Mouse (Mus musculus) megakaryocyte, embryonic 14.5 days (primary cell): ENCODE results near the gene Hist1h1b. TPM values are rescaled to one million over a fixed set of nuclear protein-coding genes. Genes with fewer than 3 reads are reported as not detected.
"Not testable (repeated sequence)": the region's sequence is repeated elsewhere in the genome, so short reads cannot be mapped to it uniquely, and the experiment has no call there.

Source experiments
- H3K27me3 ChIP-seq: replicated peaks from 2 replicates; pipeline ENCODE3; 2012; ENCODE audit warnings: inconsistent platforms
- H3K36me3 ChIP-seq: replicated peaks from 2 replicates; pipeline ENCODE3; 2012; ENCODE audit warnings: low read length, inconsistent platforms, mixed read lengths
- H3K4me1 ChIP-seq: 2 replicates; pipeline ENCODE4 v1.6.1; 2012; ENCODE audit warnings: inconsistent platforms
- H3K4me3 ChIP-seq: replicated peaks from 2 replicates; pipeline ENCODE3; 2012; ENCODE audit warnings: moderate library complexity, mild to moderate bottlenecking, inconsistent platforms
- H3K9me3 ChIP-seq: 2 replicates; pipeline ENCODE4 v1.6.1; 2012; ENCODE audit warnings: inconsistent platforms
- FLI1 ChIP-seq: IDR thresholded peaks from 2 replicates; pipeline ENCODE4 v1.6.1; 2012; ENCODE audit warnings: low read length, inconsistent platforms, mixed read lengths
- GATA1 ChIP-seq: IDR thresholded peaks from 3 replicates; pipeline ENCODE4 v1.6.1; 2012; ENCODE audit warnings: mixed read lengths, low read length, inconsistent platforms, borderline replicate concordance
- polyA plus RNA-seq: library from polyadenylated mRNA; stranded (reverse); fragments of >175 nt; gene quantifications from 2 replicates; pipeline ENCODE4 v1.2.3, GENCODE M21; 2012; ENCODE audit warnings: low replicate concordance; ENCODE audit not compliant: insufficient read depth

The Hist1h1b gene
- polyA plus RNA-seq = 3.0 TPM in 1 of 2 replicates, not detected in the other

DNA sequence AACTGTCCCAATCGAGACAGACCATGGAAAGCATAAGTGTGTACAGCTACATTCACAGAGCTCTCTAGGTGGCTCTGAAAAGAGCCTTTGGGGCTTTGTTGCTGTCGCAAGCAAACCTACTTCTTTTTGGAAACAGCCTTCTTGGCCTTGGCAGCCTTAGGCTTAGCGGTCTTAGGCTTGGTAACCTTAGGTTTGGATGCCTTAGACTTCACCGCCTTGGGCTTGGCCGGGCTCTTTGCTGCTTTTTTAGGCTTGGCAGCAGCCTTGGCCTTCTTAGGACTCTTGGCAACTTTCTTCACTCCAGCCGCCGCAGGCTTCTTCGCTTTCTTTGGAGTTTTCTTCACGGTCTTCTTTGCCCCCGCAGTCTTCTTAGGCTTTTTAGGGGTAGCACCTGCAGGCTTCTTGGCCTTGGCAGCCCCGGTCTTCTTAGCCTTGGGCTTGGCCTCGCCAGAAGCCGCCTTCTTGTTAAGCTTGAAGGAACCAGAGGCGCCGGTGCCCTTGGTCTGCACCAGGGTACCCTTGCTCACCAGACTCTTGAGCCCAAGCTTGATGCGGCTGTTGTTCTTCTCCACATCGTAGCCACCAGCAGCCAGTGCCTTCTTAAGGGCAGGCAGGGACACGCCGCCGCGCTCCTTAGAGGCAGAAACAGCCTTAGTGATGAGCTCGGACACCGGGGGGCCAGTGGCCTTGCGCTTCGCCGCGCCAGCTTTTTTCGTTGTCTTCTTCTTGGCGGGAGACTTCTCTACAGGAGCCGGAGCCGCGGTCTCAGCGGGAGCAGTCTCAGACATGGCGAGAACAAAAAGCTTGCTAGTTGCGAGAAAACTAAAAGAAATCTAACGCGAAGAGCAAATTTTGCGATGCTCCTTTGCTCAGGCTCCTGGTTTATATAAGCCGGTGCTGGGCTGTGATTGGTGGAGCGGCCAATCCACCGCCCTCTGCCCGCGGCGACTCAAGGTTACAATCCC lies at the start of gene Hist1h1b:
Hist1h1b (minus strand) TSS at position 859 of the 965 bp plus-strand sequence.
- no peaks in the 10 kb centered on the region for H3K27me3 ChIP-seq
- H3K36me3 ChIP-seq = no peaks in the 10 kb centered on the region
- H3K9me3 ChIP-seq = no peaks in the 10 kb centered on the region
- TF ChIP-seq GATA1 (no peak), FLI1 (no peak)
- H3K4me1 ChIP-seq = peaks cover 61% of the 10 kb centered on the region
- peak within 1 kb of the TSS; percentile 92 for H3K4me3 ChIP-seq

DNA sequence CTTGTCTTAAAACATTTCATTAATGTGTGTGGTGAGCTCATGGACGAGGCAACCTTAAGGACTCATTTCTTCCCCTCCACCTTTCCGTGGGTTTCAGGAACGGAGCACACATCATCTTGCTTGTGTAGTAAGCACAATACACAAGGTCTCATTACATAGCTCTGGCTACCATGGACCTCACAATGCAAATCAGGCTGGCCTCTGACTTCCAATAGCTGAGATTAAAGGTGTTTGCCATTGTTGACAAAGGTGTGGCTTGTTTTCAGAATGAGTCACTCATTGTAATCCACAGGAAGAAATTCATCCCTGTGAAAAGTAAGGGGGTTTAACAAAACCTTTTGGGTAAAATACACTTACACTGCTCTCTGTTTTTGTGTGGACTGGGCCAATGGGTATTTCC lies 48.1 kb upstream of the Hist1h1b start:
- Histone ChIP-seq H3K36me3 (peaks cover 3% of the 10 kb centered on the region), H3K9me3 (no peaks in the 10 kb centered on the region), H3K4me1 (peaks cover 11% of the 10 kb centered on the region), H3K4me3 (peak overlapping the region; percentile 8), H3K27me3 (no peaks in the 10 kb centered on the region)
- TF ChIP-seq GATA1 (no peak), FLI1 (no peak)

GRCm38 (mm10) chr13:21820082-21820890 lies 39.9 kb upstream of the Hist1h1b start:
- H3K36me3 ChIP-seq, H3K4me3 ChIP-seq, H3K9me3 ChIP-seq, H3K27me3 ChIP-seq: not testable (repeated sequence)
- peaks cover 12% of the 10 kb centered on the region for H3K4me1 ChIP-seq

DNA sequence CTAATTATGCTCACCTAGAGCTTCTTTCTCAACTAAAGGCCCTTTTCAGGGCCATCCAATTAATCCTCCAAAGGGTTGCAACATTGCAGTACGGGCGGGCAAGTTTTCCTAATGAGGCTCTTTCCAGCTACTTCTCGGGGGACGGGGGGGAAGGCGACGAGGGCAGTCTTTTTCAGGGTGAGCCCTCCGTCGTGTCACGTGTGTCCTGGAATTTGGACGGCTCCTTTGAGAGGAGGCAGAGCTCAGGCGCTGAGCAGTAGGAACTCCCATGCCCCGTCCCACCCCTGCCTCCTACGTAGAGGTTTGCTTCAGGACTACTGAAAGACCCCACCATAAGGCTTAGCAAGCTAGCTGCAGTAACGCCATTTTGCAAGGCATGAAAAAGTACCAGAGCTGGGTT lies 31.7 kb upstream of the Hist1h1b start:
- peak overlapping the region; percentile 83 for H3K4me3 ChIP-seq

GRCm38 (mm10) chr13:21811539-21811938 lies 31.1 kb upstream of the Hist1h1b start, which contains the start of gene Hist1h4m:
Hist1h4m (plus strand) TSS chr13:21811746.
- H3K4me3 ChIP-seq = peak within 1 kb of the TSS; percentile 83
- H3K36me3 ChIP-seq, H3K4me1 ChIP-seq: not testable (repeated sequence)

More for the DNA sequence above, 31.7 kb upstream of the Hist1h1b start:
- not testable (repeated sequence) for H3K27me3 ChIP-seq, H3K4me1 ChIP-seq, H3K9me3 ChIP-seq, H3K36me3 ChIP-seq

GRCm38 (mm10) chr13:21811074-21811473 lies 30.6 kb upstream of the Hist1h1b start:
- H3K9me3 ChIP-seq, H3K27me3 ChIP-seq, H3K4me1 ChIP-seq, H3K4me3 ChIP-seq, H3K36me3 ChIP-seq: not testable (repeated sequence)

More at GRCm38 (mm10) chr13:21811539-21811938, 31.1 kb upstream of the Hist1h1b start, which contains the start of gene Hist1h4m:
- not testable (repeated sequence) for H3K27me3 ChIP-seq, H3K9me3 ChIP-seq

GRCm38 (mm10) chr13:21810073-21810472 lies 29.6 kb upstream of the Hist1h1b start, which contains the start of the genes Hist1h2bq and Hist1h2ao:
Hist1h2bq (minus strand) TSS chr13:21810197.
Hist1h2ao (plus strand) TSS chr13:21810465.
- H3K4me1 ChIP-seq, H3K36me3 ChIP-seq, H3K9me3 ChIP-seq, H3K27me3 ChIP-seq, H3K4me3 ChIP-seq: not testable (repeated sequence)

DNA sequence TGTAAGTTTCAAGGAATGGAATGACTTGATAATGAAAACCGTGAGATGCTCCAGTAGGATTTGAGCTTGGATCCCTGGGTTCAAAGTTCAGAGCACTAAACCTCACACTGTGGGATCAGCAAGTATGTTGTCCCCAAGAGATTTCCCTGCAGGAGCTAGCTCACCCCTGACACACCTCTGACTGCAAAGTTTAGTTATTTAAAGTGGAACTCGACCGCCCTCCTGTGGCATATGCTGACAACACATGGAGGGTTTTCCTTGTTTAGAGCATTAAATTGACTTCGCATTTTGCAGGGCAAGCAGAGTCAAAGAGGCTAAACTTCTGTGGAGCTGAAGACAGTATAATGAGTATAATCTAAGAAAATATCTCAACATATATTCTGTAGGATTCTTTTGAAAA lies 22.6 kb upstream of the Hist1h1b start:
- not testable (repeated sequence) for H3K4me3 ChIP-seq, H3K27me3 ChIP-seq, H3K36me3 ChIP-seq, H3K9me3 ChIP-seq, H3K4me1 ChIP-seq

DNA sequence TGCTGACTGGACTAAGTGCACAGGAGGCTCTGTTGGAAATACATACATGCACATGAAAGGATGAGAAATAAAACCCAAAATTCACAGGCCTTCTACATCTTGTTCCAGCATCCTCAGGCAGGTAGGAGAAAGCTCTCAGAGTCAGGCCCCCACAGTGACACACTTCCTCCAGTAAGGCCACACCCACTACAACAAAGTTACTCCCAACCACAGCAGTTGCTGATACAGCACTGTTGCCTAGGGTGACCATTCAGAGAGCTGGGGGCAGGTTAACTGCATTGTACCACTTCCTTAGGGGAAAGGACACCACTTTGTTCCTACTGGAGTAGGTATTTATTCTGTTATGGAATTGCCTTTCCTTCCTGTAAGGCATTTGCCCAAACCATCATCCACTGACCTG lies 16.7 kb upstream of the Hist1h1b start:
- not testable (repeated sequence) for H3K4me3 ChIP-seq, H3K9me3 ChIP-seq, H3K36me3 ChIP-seq, H3K4me1 ChIP-seq, H3K27me3 ChIP-seq

- Histone ChIP-seq H3K4me1 (peaks cover 12% of the 10 kb centered on the region), H3K36me3 (no peaks in the 10 kb centered on the region), H3K9me3 (no peaks in the 10 kb centered on the region), H3K27me3 (no peaks in the 10 kb centered on the region), H3K4me3 (no peak overlapping the region)
- no peak for TF ChIP-seq FLI1
- TF ChIP-seq GATA1 = no peak
Measured at GRCm38 (mm10) chr13:21795584-21795983, 15.2 kb upstream of the Hist1h1b start.
